In the genomic region with DNA sequence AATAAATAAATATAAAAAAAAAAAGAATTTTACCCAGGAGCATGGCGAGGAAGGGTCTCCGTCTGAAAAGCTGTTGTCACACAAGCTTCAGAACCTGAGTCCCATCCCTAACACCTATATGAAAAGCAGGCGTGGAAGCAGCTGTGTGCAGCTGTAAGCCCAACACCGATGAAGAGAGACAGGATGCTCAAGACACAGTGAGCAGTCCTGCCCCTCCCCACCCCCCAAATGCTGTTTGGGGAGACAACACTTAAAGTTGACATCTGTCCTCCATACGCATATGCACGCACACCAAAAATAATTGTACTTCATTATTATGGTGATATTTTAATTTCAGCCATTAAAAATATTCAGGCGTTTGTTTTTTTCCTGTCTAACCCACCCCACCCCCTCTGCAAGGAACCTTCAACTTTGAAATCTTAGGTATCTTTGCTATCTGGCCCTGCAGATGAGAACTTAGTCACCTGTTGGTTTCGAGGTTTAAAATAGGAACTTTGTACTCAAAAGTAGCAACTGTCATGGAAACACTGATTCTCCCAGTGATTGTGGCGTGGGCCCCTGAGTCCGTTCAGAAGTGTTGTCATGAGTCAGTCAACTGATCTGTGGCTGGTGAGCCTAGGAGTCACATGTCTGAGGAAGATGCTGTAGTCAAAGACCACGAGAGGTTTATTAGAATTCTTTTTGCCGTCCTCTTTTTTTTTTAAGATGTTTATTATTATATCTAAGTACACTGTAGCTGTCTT, we compare ENCODE assay signal across 27 mouse cellular contexts. TPM values are rescaled to one million over a fixed set of nuclear protein-coding genes. Genes with fewer than 3 reads are reported as not detected.
DNase-seq lines count a peak whose midpoint lies in the region; ATAC-seq lines count a peak whose summit lies in the region.
"Had no signal": no experiment of that assay in that cellular context is flagged by ENCODE, and none has a peak within 500 bp of the region (broad histone marks: within the 10 kb centered on the region; RNA-seq: fewer than 3 reads in every experiment).

No protein-coding gene starts in this region.

- peak; percentile 11 for DNase-seq in 416B (ENCODE audit: low read depth)
- peak; percentile 39 for DNase-seq in CD4-positive, CD25-positive, alpha-beta regulatory T cell, adult 2 months (ENCODE audit: low read depth, low spot score)
- peak; percentile 63 for DNase-seq in induced T-regulatory cell, adult 2 months (ENCODE audit: low read depth)
- no peak for DNase-seq in heart, adult 9 months (ENCODE audit: low spot score in 2 of 2)
- no peak for DNase-seq in hindbrain, embryonic 10.5 days (ENCODE audit: low spot score)
- no peak for DNase-seq in cerebellum, postnatal 25 days
- DNase-seq in spleen, postnatal 4 days (ENCODE audit: low spot score in 2 of 2): no peak
- DNase-seq: adrenal gland, adult 8-10 months; adrenal gland, postnatal 25 days; cerebellum, adult 11-12 months; cerebellum, adult 8-10 months; cerebellum, postnatal 10 days; gastrocnemius, postnatal 10 days; gastrocnemius, postnatal 36 days; heart, postnatal 14 days; heart, postnatal 4 days; kidney, adult 2 months had no signal

- H3K4me2 ChIP-seq in intestine, embryonic 16.5 days (ENCODE audit: low read depth, low read length): no peak overlapping the region
- H3K4me2 ChIP-seq: embryonic facial prominence, embryonic 12.5 days; embryonic facial prominence, embryonic 15.5 days; forebrain, embryonic 12.5 days; forebrain, embryonic 15.5 days; heart, embryonic 13.5 days; hindbrain, embryonic 12.5 days; hindbrain, embryonic 15.5 days had no signal

- H3K9me3 ChIP-seq in intestine, embryonic 16.5 days (ENCODE audit: control insufficient read depth, low read length): no peaks in the 10 kb centered on the region
- H3K9me3 ChIP-seq in hindbrain, embryonic 10.5 days: no peaks in the 10 kb centered on the region
- H3K9me3 ChIP-seq: embryonic facial prominence, embryonic 12.5 days; embryonic facial prominence, embryonic 15.5 days; forebrain, embryonic 12.5 days; forebrain, embryonic 15.5 days; heart, embryonic 10.5 days; heart, embryonic 13.5 days; hindbrain, embryonic 12.5 days; hindbrain, embryonic 15.5 days had no signal

- WGBS in intestine, embryonic 16.5 days: 75% methylated on average over 12 of the region's 12 CpGs
- 91% methylated on average over 12 of the region's 12 CpGs for WGBS in hindbrain, embryonic 10.5 days

- no peak overlapping the region for H3K4me3 ChIP-seq in intestine, embryonic 16.5 days (ENCODE audit: low read length)
- no peak overlapping the region for H3K4me3 ChIP-seq in hindbrain, embryonic 10.5 days
- H3K4me3 ChIP-seq: embryonic facial prominence, embryonic 12.5 days; embryonic facial prominence, embryonic 15.5 days; forebrain, embryonic 12.5 days; forebrain, embryonic 15.5 days; heart, embryonic 10.5 days; heart, embryonic 13.5 days; hindbrain, embryonic 12.5 days; hindbrain, embryonic 15.5 days had no signal

- no peaks in the 10 kb centered on the region for H3K27me3 ChIP-seq in intestine, embryonic 16.5 days (replicated peaks; ENCODE audit: control insufficient read depth, insufficient read depth, low read length)
- peaks cover 2% of the 10 kb centered on the region; the same call in 1 of the 2 replicates for H3K27me3 ChIP-seq in hindbrain, embryonic 10.5 days (ENCODE audit: insufficient read depth, poor library complexity, severe bottlenecking)
- H3K27me3 ChIP-seq: embryonic facial prominence, embryonic 12.5 days; embryonic facial prominence, embryonic 15.5 days; forebrain, embryonic 12.5 days; forebrain, embryonic 15.5 days; hindbrain, embryonic 12.5 days; hindbrain, embryonic 15.5 days had no signal

- H3K36me3 ChIP-seq in intestine, embryonic 16.5 days (ENCODE audit: control insufficient read depth, insufficient read depth, low read length): no peaks in the 10 kb centered on the region
- H3K36me3 ChIP-seq in hindbrain, embryonic 10.5 days: no peaks in the 10 kb centered on the region
- H3K36me3 ChIP-seq: embryonic facial prominence, embryonic 12.5 days; embryonic facial prominence, embryonic 15.5 days; forebrain, embryonic 12.5 days; forebrain, embryonic 15.5 days; heart, embryonic 10.5 days; heart, embryonic 13.5 days; hindbrain, embryonic 12.5 days; hindbrain, embryonic 15.5 days had no signal

- ATAC-seq in intestine, embryonic 16.5 days: peak; percentile 59
- ATAC-seq: activated CD4-positive, CD25-positive, alpha-beta regulatory T cell, adult 4 months; forebrain, embryonic 15.5 days had no signal

- H3K4me1 ChIP-seq in intestine, embryonic 16.5 days (ENCODE audit: control insufficient read depth, insufficient read depth, low read length): no peaks in the 10 kb centered on the region
- H3K4me1 ChIP-seq in hindbrain, embryonic 10.5 days (replicated peaks): peaks cover 6% of the 10 kb centered on the region; the same call in 1 of the 2 replicates
- H3K4me1 ChIP-seq: embryonic facial prominence, embryonic 12.5 days; embryonic facial prominence, embryonic 15.5 days; forebrain, embryonic 12.5 days; forebrain, embryonic 15.5 days; heart, embryonic 10.5 days; heart, embryonic 13.5 days; hindbrain, embryonic 12.5 days; hindbrain, embryonic 15.5 days had no signal

- H3K9ac ChIP-seq in intestine, embryonic 16.5 days (ENCODE audit: low read depth, low read length): no peak overlapping the region
- H3K9ac ChIP-seq: embryonic facial prominence, embryonic 12.5 days; embryonic facial prominence, embryonic 15.5 days; forebrain, embryonic 12.5 days; forebrain, embryonic 15.5 days; heart, embryonic 13.5 days; hindbrain, embryonic 12.5 days; hindbrain, embryonic 15.5 days had no signal

- no peak overlapping the region for H3K27ac ChIP-seq in intestine, embryonic 16.5 days (ENCODE audit: low read length)
- no peak overlapping the region for H3K27ac ChIP-seq in hindbrain, embryonic 10.5 days
- H3K27ac ChIP-seq: embryonic facial prominence, embryonic 12.5 days; embryonic facial prominence, embryonic 15.5 days; forebrain, embryonic 12.5 days; forebrain, embryonic 15.5 days; heart, embryonic 10.5 days; heart, embryonic 13.5 days; hindbrain, embryonic 12.5 days; hindbrain, embryonic 15.5 days had no signal

RNA-seq across cellular contexts. Expression of a gene that starts 54.6 kb away (rescaled TPM):
- polyA plus RNA-seq in intestine, embryonic 16.5 days (2015; fragmentation: Nextera tagmentation; extraction: Ambion mirVana): 50.1 and 51.0 TPM in 2 replicates
- 103 and 117 TPM in 2 replicates for polyA plus RNA-seq in hindbrain, embryonic 10.5 days (2016; fragmentation: Nextera tagmentation; extraction: Ambion mirVana)

Comparison
In these comparisons a context has a peak if more than half of its experiments do, and no peak if none do; other contexts are left out.
1. DNase-seq: peak in 416B (single experiment), CD4-positive, CD25-positive, alpha-beta regulatory T cell, adult 2 months (single experiment) and induced T-regulatory cell, adult 2 months (single experiment); none in heart, adult 9 months (0 of 2), hindbrain, embryonic 10.5 days (single experiment), cerebellum, postnatal 25 days (0 of 2) and spleen, postnatal 4 days (0 of 2).